Mouse (Mus musculus): ENCODE data around the gene Aoah.

Gene Aoah

DNA sequence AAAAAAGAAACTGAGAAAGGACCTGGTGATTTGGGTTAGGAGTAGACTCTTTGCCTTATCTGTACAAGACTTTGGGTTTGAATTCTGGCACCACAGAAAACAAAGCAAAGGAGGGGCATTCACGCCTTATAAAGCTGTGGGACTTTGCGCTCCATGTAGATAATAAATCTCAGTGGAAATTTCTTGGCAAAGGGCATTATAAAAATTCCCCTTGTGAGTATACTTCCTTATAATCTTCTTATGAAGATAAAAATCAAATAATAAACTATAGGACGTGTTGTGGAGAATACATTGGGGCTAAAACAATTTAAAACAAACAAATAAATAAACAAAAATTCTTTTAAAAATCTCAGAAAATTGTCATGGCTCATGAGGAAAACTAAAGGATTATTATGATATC lies 280.9 kb downstream of the Aoah start, which contains the start of gene Olfr1370:
Gene Olfr1370 (minus strand): TSS at position 101 of the 400 bp plus-strand sequence.
- no peak for DNase-seq (ENCODE audit: low read depth)

GRCm38 (mm10) chr13:21082686-21083085 lies 288.8 kb downstream of the Aoah start:
- DNase-seq (ENCODE audit: low read depth): no peak
